Mouse (Mus musculus): ENCODE data around the gene Fpr-rs4. TPM values are rescaled to one million over a fixed set of nuclear protein-coding genes. Genes with fewer than 3 reads are reported as not detected.
"Not testable (repeated sequence)": the region's sequence is repeated elsewhere in the genome, so short reads cannot be mapped to it uniquely, and the experiment has no call there.

Gene Fpr-rs4
- total RNA-seq (2021) = not detected
- long read RNA-seq, experiment 1 = 0 reads
- long read RNA-seq, experiment 2 = 0 reads

GRCm38 (mm10) chr17:18021433-18021832, at the start of gene Fpr-rs4:
TSS of gene Fpr-rs4 (plus strand) at chr17:18021733.
- Histone ChIP-seq H3K4me3 (no peak within 1 kb of the TSS), H3K27ac (no peak within 1 kb of the TSS)
- no peak for DNase-seq
- TF ChIP-seq CTCF (IDR thresholded peaks at IDR 0.05) = no peak
- intact Hi-C loops (cut with DNase I) = no loop called here

GRCm38 (mm10) chr17:17973443-17973842, 48.1 kb upstream of the Fpr-rs4 start:
- no peak for DNase-seq
- intact Hi-C loops (cut with DNase I) = no loop called here
- no peak overlapping the region for H3K4me3 ChIP-seq
- TF ChIP-seq CTCF (IDR thresholded peaks at IDR 0.05) = peak; percentile 12; the same call in 1 of the 2 replicates
- no peak overlapping the region for H3K27ac ChIP-seq

DNA sequence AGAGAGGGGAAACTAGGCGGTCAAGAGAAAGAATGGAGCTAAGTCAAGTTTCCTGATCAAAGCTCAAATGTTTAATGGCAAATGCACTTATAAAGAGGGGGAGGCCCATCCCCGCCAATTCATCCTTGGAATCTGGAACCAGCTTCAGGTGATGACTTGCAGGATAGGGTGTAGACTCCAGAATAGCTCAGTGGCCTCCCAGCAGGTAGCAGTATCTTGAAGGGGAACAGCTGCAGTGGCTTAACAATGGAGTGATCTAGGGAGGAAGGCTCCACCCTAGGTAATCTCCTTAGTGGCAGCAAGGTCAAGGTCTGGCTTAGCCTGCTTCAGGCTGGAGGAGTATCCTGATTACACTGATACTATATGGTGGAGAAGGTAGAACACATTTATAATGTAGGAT, 40.3 kb upstream of the Fpr-rs4 start:
- DNase-seq; H3K4me3 ChIP-seq; intact Hi-C loops (cut with DNase I); H3K27ac ChIP-seq: not testable (repeated sequence)

GRCm38 (mm10) chr17:18004752-18005151, 16.8 kb upstream of the Fpr-rs4 start:
- H3K4me3 ChIP-seq = no peak overlapping the region
- intact Hi-C loops (cut with DNase I) = no loop called here
- no peak for TF ChIP-seq CTCF (IDR thresholded peaks at IDR 0.05)

DNA sequence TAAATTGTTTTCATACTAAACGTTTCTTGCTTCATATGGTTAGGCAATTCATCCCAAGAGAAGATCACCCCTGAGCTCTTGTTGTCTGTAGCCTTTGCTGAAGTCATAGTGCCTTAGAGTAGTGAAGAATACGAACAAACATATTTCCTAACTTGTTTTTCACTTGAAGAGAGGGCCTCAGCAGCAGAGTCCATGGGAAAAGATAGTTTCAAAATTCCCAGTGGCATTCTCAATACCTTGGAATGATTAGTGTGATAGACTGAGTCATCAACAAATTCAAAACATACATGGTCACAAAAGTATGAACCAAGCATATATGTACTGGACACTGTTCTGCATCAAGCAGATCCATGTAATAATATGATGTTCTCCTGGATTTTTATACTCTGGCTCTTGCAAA, 27.6 kb downstream of the Fpr-rs4 start, which contains the start of gene Vmn2r124:
Gene Vmn2r124 (plus strand): TSS at position 301 of the 400 bp plus-strand sequence.
- H3K4me3 ChIP-seq = no peak within 1 kb of the TSS
- intact Hi-C loops (cut with DNase I) = no loop called here
- no peak for DNase-seq
- no peak within 1 kb of the TSS for H3K27ac ChIP-seq
- no peak for TF ChIP-seq CTCF (IDR thresholded peaks at IDR 0.05)

More at GRCm38 (mm10) chr17:18004752-18005151, 16.8 kb upstream of the Fpr-rs4 start:
- DNase-seq = no peak
- H3K27ac ChIP-seq = no peak overlapping the region

Other genes with a start within 250 kb of the Fpr-rs4 start
- gene Spaca6, start 194.6 kb upstream of the Fpr-rs4 start, total RNA-seq (2021) = 1 to 10 TPM; 8.4 to 8.9 TPM
- under 1 TPM; 0.13 to 0.22 TPM for gene Has1, start 166.5 kb upstream of the Fpr-rs4 start, total RNA-seq (2021)
- not detected for gene Fpr1, start 137.8 kb upstream of the Fpr-rs4 start, total RNA-seq (2021)
- gene Fpr2, start 133.9 kb upstream of the Fpr-rs4 start, total RNA-seq (2021) = not detected
- gene Fpr3, start 133.9 kb upstream of the Fpr-rs4 start, total RNA-seq (2021) = not detected
- not detected for gene Vmn2r124, start 27.7 kb downstream of the Fpr-rs4 start, total RNA-seq (2021)
- not detected for gene Vmn2r91, start 63.3 kb downstream of the Fpr-rs4 start, total RNA-seq (2021)
- gene Vmn2r92, start 130.2 kb downstream of the Fpr-rs4 start, total RNA-seq (2021) = not detected

All from gastrocnemius, adult 2 months (tissue).